Mouse (Mus musculus): ENCODE results near the gene Htra2.

The Htra2 gene

GRCm38 (mm10) chr6:83054871-83055431 is at the start of gene Htra2:
Gene Htra2, minus strand, starts transcription at chr6:83055273.
- DNase-seq (ENCODE audit: low spot score) = peak; percentile 35

GRCm38 (mm10) chr6:83104158-83104557 is 49.1 kb upstream of the Htra2 start:
- DNase-seq (ENCODE audit: low spot score) = no peak

GRCm38 (mm10) chr6:83103130-83103650 is 48.1 kb upstream of the Htra2 start:
- no peak for DNase-seq (ENCODE audit: low spot score)

GRCm38 (mm10) chr6:83101688-83102556 is 46.8 kb upstream of the Htra2 start:
- peak; percentile 61 for DNase-seq (ENCODE audit: low spot score)

GRCm38 (mm10) chr6:83101316-83101687 is 46.2 kb upstream of the Htra2 start, which contains the start of the genes Ccdc142 and Gm42688:
Gene Ccdc142, plus strand, starts transcription at chr6:83101601.
Gene Gm42688, plus strand, starts transcription at chr6:83101617.
- peak; percentile 89 for DNase-seq (ENCODE audit: low spot score)

GRCm38 (mm10) chr6:83098411-83098810 is 43.3 kb upstream of the Htra2 start:
- DNase-seq (ENCODE audit: low spot score) = no peak

GRCm38 (mm10) chr6:83095968-83096367 is 40.9 kb upstream of the Htra2 start:
- no peak for DNase-seq (ENCODE audit: low spot score)

- no peak for DNase-seq (ENCODE audit: low spot score)
Measured at GRCm38 (mm10) chr6:83092416-83093127, 37.5 kb upstream of the Htra2 start.

GRCm38 (mm10) chr6:83087926-83088260 is 32.8 kb upstream of the Htra2 start:
- DNase-seq (ENCODE audit: low spot score) = no peak

- DNase-seq (ENCODE audit: low spot score) = no peak
Measured at GRCm38 (mm10) chr6:83087205-83087925, 32.3 kb upstream of the Htra2 start.

- DNase-seq (ENCODE audit: low spot score) = no peak
Measured at GRCm38 (mm10) chr6:83086121-83087035, 31.3 kb upstream of the Htra2 start, which contains the start of gene Lbx2. Gene Lbx2, plus strand, starts transcription at chr6:83086367.

GRCm38 (mm10) chr6:83084477-83084876 is 29.4 kb upstream of the Htra2 start:
- no peak for DNase-seq (ENCODE audit: low spot score)

- no peak for DNase-seq (ENCODE audit: low spot score)
Measured at GRCm38 (mm10) chr6:83083497-83083896, 28.4 kb upstream of the Htra2 start.

- no peak for DNase-seq (ENCODE audit: low spot score)
Measured at GRCm38 (mm10) chr6:83080210-83080609, 25.1 kb upstream of the Htra2 start.

- DNase-seq (ENCODE audit: low spot score) = peak; percentile 99
Measured at GRCm38 (mm10) chr6:83078324-83078858, 23.3 kb upstream of the Htra2 start.

GRCm38 (mm10) chr6:83077630-83078323 is 22.7 kb upstream of the Htra2 start, which contains the start of gene Pcgf1:
Gene Pcgf1, plus strand, starts transcription at chr6:83077869.
- no peak for DNase-seq (ENCODE audit: low spot score)

GRCm38 (mm10) chr6:83074979-83075378 is 19.9 kb upstream of the Htra2 start:
- no peak for DNase-seq (ENCODE audit: low spot score)

- no peak for DNase-seq (ENCODE audit: low spot score)
Measured at GRCm38 (mm10) chr6:83071220-83071619, 16.1 kb upstream of the Htra2 start.

- DNase-seq (ENCODE audit: low spot score) = no peak
Measured at GRCm38 (mm10) chr6:83070311-83071219, 15.5 kb upstream of the Htra2 start.
